Mouse (Mus musculus): ENCODE measurements at regions not wholly inside any gene's neighbourhood (a gene's known extent, or its start where the extent isn't known, plus 50 kb on each side); places are given as distances from the start of the nearest gene placed in this dataset.

GRCm38 (mm10) chr2:38420498-38420897, 81.4 kb downstream of the Lhx2 start:
- Histone ChIP-seq H3K4me1 (ENCODE audit: control insufficient read depth, insufficient read depth, low read length) (no peaks in the 10 kb centered on the region), H3K27ac (ENCODE audit: insufficient read depth, low read length) (no peak overlapping the region), H3K4me3 (ENCODE audit: insufficient read depth, low read length) (no peak overlapping the region)
- TF ChIP-seq CTCF (IDR thresholded peaks at IDR 0.05; ENCODE audit: borderline replicate concordance, insufficient read depth, low read length) (no peak), POLR2A (IDR thresholded peaks at IDR 0.05; ENCODE audit: low read depth, low read length) (no peak)

- Histone ChIP-seq H3K4me3 (ENCODE audit: insufficient read depth, low read length) (no peak overlapping the region), H3K4me1 (ENCODE audit: control insufficient read depth, insufficient read depth, low read length) (no peaks in the 10 kb centered on the region)
Measured at GRCm38 (mm10) chr2:38422406-38422805, 83.3 kb downstream of the Lhx2 start.

GRCm38 (mm10) chr2:38423886-38424277, 84.8 kb downstream of the Lhx2 start:
- H3K4me3 ChIP-seq (ENCODE audit: insufficient read depth, low read length) = no peak overlapping the region
- no peak overlapping the region for H3K27ac ChIP-seq (ENCODE audit: insufficient read depth, low read length)
- TF ChIP-seq CTCF (IDR thresholded peaks at IDR 0.05; ENCODE audit: borderline replicate concordance, insufficient read depth, low read length) (no peak), POLR2A (IDR thresholded peaks at IDR 0.05; ENCODE audit: low read depth, low read length) (no peak)

More at GRCm38 (mm10) chr2:38422406-38422805, 83.3 kb downstream of the Lhx2 start:
- H3K27ac ChIP-seq (ENCODE audit: insufficient read depth, low read length) = no peak overlapping the region
- TF ChIP-seq CTCF (IDR thresholded peaks at IDR 0.05; ENCODE audit: borderline replicate concordance, insufficient read depth, low read length) = no peak
- TF ChIP-seq POLR2A (IDR thresholded peaks at IDR 0.05; ENCODE audit: low read depth, low read length) = no peak

GRCm38 (mm10) chr2:38424278-38424931, 85.3 kb downstream of the Lhx2 start:
- Histone ChIP-seq H3K4me3 (ENCODE audit: insufficient read depth, low read length) (no peak overlapping the region), H3K4me1 (ENCODE audit: control insufficient read depth, insufficient read depth, low read length) (no peaks in the 10 kb centered on the region), H3K27ac (ENCODE audit: insufficient read depth, low read length) (no peak overlapping the region)
- no peak for TF ChIP-seq POLR2A (IDR thresholded peaks at IDR 0.05; ENCODE audit: low read depth, low read length)
- no peak for TF ChIP-seq CTCF (IDR thresholded peaks at IDR 0.05; ENCODE audit: borderline replicate concordance, insufficient read depth, low read length)

More at GRCm38 (mm10) chr2:38423886-38424277, 84.8 kb downstream of the Lhx2 start:
- no peaks in the 10 kb centered on the region for H3K4me1 ChIP-seq (ENCODE audit: control insufficient read depth, insufficient read depth, low read length)

GRCm38 (mm10) chr2:38424976-38425375, 85.9 kb downstream of the Lhx2 start:
- H3K4me3 ChIP-seq (ENCODE audit: insufficient read depth, low read length) = no peak overlapping the region
- no peaks in the 10 kb centered on the region for H3K4me1 ChIP-seq (ENCODE audit: control insufficient read depth, insufficient read depth, low read length)
- no peak for TF ChIP-seq CTCF (IDR thresholded peaks at IDR 0.05; ENCODE audit: borderline replicate concordance, insufficient read depth, low read length)
- no peak overlapping the region for H3K27ac ChIP-seq (ENCODE audit: insufficient read depth, low read length)

GRCm38 (mm10) chr2:38429752-38430378, 81.6 kb upstream of the Nek6 start:
- Histone ChIP-seq H3K4me3 (ENCODE audit: insufficient read depth, low read length) (no peak overlapping the region), H3K4me1 (ENCODE audit: control insufficient read depth, insufficient read depth, low read length) (no peaks in the 10 kb centered on the region), H3K27ac (ENCODE audit: insufficient read depth, low read length) (no peak overlapping the region)
- peak; percentile 60; the same call in 1 of the 2 replicates for TF ChIP-seq CTCF (IDR thresholded peaks at IDR 0.05; ENCODE audit: borderline replicate concordance, insufficient read depth, low read length)
- no peak for TF ChIP-seq POLR2A (IDR thresholded peaks at IDR 0.05; ENCODE audit: low read depth, low read length)

- Histone ChIP-seq H3K4me3 (ENCODE audit: insufficient read depth, low read length) (no peak overlapping the region), H3K27ac (ENCODE audit: insufficient read depth, low read length) (no peak overlapping the region), H3K4me1 (ENCODE audit: control insufficient read depth, insufficient read depth, low read length) (no peaks in the 10 kb centered on the region)
- no peak for TF ChIP-seq POLR2A (IDR thresholded peaks at IDR 0.05; ENCODE audit: low read depth, low read length)
- TF ChIP-seq CTCF (IDR thresholded peaks at IDR 0.05; ENCODE audit: borderline replicate concordance, insufficient read depth, low read length) = no peak
Measured at GRCm38 (mm10) chr2:38431546-38431945, 79.9 kb upstream of the Nek6 start.

GRCm38 (mm10) chr2:38433736-38434135, 77.7 kb upstream of the Nek6 start:
- Histone ChIP-seq H3K27ac (ENCODE audit: insufficient read depth, low read length) (no peak overlapping the region), H3K4me3 (ENCODE audit: insufficient read depth, low read length) (no peak overlapping the region), H3K4me1 (ENCODE audit: control insufficient read depth, insufficient read depth, low read length) (no peaks in the 10 kb centered on the region)
- TF ChIP-seq CTCF (IDR thresholded peaks at IDR 0.05; ENCODE audit: borderline replicate concordance, insufficient read depth, low read length) (no peak), POLR2A (IDR thresholded peaks at IDR 0.05; ENCODE audit: low read depth, low read length) (no peak)

- TF ChIP-seq POLR2A (IDR thresholded peaks at IDR 0.05; ENCODE audit: low read depth, low read length) (no peak), CTCF (IDR thresholded peaks at IDR 0.05; ENCODE audit: borderline replicate concordance, insufficient read depth, low read length) (no peak)
- Histone ChIP-seq H3K4me1 (ENCODE audit: control insufficient read depth, insufficient read depth, low read length) (no peaks in the 10 kb centered on the region), H3K27ac (ENCODE audit: insufficient read depth, low read length) (no peak overlapping the region), H3K4me3 (ENCODE audit: insufficient read depth, low read length) (no peak overlapping the region)
Measured at GRCm38 (mm10) chr2:38436701-38437100, 74.7 kb upstream of the Nek6 start.

- Histone ChIP-seq H3K27ac (ENCODE audit: insufficient read depth, low read length) (no peak overlapping the region), H3K4me3 (ENCODE audit: insufficient read depth, low read length) (no peak overlapping the region), H3K4me1 (ENCODE audit: control insufficient read depth, insufficient read depth, low read length) (no peaks in the 10 kb centered on the region)
- TF ChIP-seq POLR2A (IDR thresholded peaks at IDR 0.05; ENCODE audit: low read depth, low read length) (no peak), CTCF (IDR thresholded peaks at IDR 0.05; ENCODE audit: borderline replicate concordance, insufficient read depth, low read length) (no peak)
Measured at GRCm38 (mm10) chr2:38439191-38439590, 72.3 kb upstream of the Nek6 start.
